Mouse (Mus musculus): ENCODE measurements around the gene Tmem44. TPM values are rescaled to one million over a fixed set of nuclear protein-coding genes. Genes with fewer than 3 reads are reported as not detected.

The Tmem44 gene
- polyA plus RNA-seq, 1 experiment from 2014 or later, result 57.5 TPM

Other genes with a start within 250 kb of the Tmem44 start
- gene Gp5, start 240.1 kb downstream of the Tmem44 start, polyA plus RNA-seq (2014; fragmentation: Nextera tagmentation; extraction: Ambion mirVana), result 0.28 and 0.32 TPM in 2 replicates
- 7.3 and 7.4 TPM in 2 replicates for gene Atp13a3, start 144.9 kb downstream of the Tmem44 start, polyA plus RNA-seq (2014; fragmentation: Nextera tagmentation; extraction: Ambion mirVana)
- gene Lsg1, start 36.8 kb upstream of the Tmem44 start, polyA plus RNA-seq (2014; fragmentation: Nextera tagmentation; extraction: Ambion mirVana), result 59.1 and 62.3 TPM in 2 replicates
- 6.1 and 6.7 TPM in 2 replicates for gene Fam43a, start 48.9 kb upstream of the Tmem44 start, polyA plus RNA-seq (2014; fragmentation: Nextera tagmentation; extraction: Ambion mirVana)

Measured in forebrain, embryonic 14.5 days (tissue).